Mouse (Mus musculus) large intestine, adult 2 months (tissue): ENCODE results near the gene Insc. TPM values are rescaled to one million over a fixed set of nuclear protein-coding genes. Genes with fewer than 3 reads are reported as not detected.
"Not testable (repeated sequence)": the region's sequence is repeated elsewhere in the genome, so short reads cannot be mapped to it uniquely, and the experiment has no call there.

Experiments used
- DNase-seq: peaks from one replicate; pipeline ENCODE4 v3.0.0-alpha.2; 2012; ENCODE audit warnings: low read depth, low spot score
- WGBS: fragments of 180-500 bp; shearing (Covaris S2); methylation state at CpG from one replicate; pipeline ENCODE4 v1.1.7; 2018; 5-methylcytosine and 5-hydroxymethylcytosine counted together
- polyA plus RNA-seq: library from polyadenylated mRNA; depleted of rRNA; stranded (reverse); fragments of >200 nt; gene quantifications from 2 replicates; pipeline ENCODE4 v1.2.3, GENCODE M21; 2012; rRNA removed

The Insc gene
- 3.0 and 3.1 TPM in 2 replicates for polyA plus RNA-seq

- no peak for DNase-seq
- WGBS = 76% methylated on average over 5 of the region's 5 CpGs
Observed at GRCm38 (mm10) chr7:114743022-114743780, at the start of gene Insc. Gene Insc (plus strand): TSS chr7:114743694.

- no peak for DNase-seq
- WGBS = 7% methylated on average over 2 of the region's 2 CpGs
Observed at GRCm38 (mm10) chr7:114700871-114701270, 42.6 kb upstream of the Insc start.

DNA sequence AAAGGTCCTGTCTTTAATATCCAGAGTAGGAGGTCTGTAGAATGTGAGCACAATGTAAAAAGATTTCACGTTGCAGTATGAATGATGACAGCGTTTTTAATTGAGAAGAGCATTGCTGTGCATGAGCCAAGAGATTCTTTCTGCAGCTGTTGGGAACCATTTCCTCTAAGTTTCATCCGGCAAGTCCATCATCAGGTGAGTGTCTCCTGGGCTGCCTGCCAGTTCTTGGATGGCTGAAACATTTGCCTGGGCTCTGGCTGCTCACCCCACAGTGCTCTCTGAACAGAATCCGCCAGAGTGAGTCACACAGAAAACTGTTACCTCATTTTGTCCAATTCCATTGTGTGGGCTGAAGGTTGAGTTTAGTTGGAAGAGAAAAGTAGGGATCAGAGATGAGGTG, 36.8 kb upstream of the Insc start:
- no peak for DNase-seq
- 48% methylated on average over 4 of the region's 4 CpGs for WGBS

DNA sequence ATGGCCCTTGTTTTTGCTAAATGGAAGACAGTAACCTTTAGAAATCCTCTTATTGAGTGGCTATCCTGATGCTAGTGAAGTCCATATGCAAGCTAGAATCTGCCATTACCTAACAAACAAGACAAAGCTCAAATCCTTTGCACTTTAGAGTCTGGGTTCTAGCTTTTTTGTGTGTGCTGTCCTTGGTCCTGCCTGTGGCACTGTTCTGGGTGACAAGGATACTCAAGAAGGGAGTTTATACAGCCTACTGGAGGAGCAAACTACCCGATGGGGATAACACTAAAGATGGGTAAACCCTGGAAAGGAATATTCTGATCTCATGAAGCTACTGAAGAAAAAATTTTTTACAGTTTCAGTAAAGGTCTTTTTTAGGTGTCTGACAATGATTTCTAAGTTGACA, 36.1 kb upstream of the Insc start:
- DNase-seq = no peak
- WGBS = 68% methylated on average over 1 of the region's 1 CpGs

DNA sequence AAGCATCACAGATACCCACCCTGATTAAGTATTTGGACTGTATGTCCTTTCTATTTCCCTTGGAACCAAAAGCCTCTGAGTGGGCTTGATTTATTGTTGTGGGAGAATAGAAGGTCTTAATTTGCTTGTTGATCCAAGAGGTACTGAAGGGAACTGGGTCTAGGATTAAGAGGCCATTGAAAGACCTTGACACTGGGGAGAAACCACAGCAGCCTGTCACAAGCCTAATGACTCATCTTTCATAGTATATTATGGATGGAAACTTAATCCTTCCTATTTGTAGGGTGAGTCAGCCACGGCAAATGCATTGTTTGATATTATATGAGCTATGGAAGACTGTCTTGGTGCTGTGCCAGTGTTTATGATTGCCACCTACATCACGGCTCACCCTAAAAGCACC, 33.1 kb upstream of the Insc start:
- DNase-seq = no peak
- WGBS = 18% methylated on average over 2 of the region's 2 CpGs

DNA sequence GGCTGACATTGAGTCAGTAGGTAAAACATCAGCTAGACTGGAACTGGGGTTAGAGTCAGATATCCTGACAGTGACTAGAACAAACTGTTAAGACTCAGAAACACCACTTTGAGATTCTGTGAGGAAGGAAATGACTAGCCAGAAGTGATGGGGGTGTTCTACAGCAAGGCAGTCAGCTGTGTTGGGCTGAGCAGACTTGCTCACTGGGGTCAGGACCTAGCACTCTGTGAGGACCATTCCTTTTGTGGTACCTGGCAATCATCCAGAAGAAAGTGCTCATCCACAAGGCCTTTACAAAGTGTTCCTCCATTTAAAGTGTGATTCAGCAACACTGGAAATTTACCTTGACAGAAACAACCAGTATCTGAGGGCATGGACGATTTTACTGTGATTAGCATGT, 31.0 kb upstream of the Insc start:
- WGBS = 51% methylated on average over 1 of the region's 1 CpGs
- DNase-seq = no peak

DNA sequence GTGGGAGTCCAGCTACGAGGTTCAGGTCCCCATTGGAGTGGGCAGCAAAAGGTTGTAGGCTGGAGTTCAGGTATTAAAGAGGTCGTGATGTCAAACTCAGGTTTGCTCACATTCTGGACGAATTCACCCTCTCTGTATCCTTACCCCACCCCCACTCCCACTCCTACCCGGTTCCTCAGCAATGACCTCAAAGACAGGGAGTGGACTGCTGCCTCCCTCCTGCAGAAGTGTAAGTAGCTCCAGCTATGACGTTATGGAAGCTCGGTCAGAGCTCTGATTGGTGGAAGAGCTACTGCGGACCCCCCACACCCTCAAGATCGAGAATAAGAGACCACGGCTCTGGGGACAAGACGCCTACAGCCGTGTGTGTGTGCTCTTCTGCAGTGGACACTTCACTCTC, 25.2 kb upstream of the Insc start, which contains the start of gene Calcb:
TSS of gene Calcb (plus strand) at position 344 of the 400 bp plus-strand sequence.
- WGBS = 7% methylated on average over 11 of the region's 11 CpGs
- DNase-seq = no peak

GRCm38 (mm10) chr7:114719381-114720131, 23.9 kb upstream of the Insc start:
- WGBS = 7% methylated on average over 17 of the region's 17 CpGs
- no peak for DNase-seq

- 64% methylated on average over 4 of the region's 4 CpGs for WGBS
- not testable (repeated sequence) for DNase-seq
Observed at GRCm38 (mm10) chr7:114729696-114730095, 13.8 kb upstream of the Insc start.

- no peak for DNase-seq
- 27% methylated on average over 6 of the region's 6 CpGs for WGBS
Observed at GRCm38 (mm10) chr7:114731175-114731574, 12.3 kb upstream of the Insc start.

DNA sequence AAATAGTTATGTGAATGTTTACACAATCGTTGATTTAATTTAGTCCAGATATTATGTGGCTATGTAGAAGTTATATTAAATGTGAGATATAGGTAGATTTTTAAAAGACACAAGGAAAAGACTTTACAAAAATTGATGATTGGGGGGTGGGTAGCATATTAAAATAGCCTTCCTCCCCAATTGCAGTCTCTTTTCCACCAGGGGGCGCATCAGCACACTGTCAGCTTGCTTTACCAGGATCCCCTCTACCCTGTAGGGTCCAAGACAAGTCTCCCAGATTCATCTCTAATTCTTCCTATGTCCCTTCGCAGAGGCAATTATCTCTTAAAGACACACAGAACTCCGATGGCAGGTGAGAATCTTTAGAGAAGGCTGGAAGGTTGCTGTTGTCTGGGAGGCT, 11.8 kb upstream of the Insc start:
- not testable (repeated sequence) for DNase-seq
- WGBS = 27% methylated on average over 4 of the region's 4 CpGs

DNA sequence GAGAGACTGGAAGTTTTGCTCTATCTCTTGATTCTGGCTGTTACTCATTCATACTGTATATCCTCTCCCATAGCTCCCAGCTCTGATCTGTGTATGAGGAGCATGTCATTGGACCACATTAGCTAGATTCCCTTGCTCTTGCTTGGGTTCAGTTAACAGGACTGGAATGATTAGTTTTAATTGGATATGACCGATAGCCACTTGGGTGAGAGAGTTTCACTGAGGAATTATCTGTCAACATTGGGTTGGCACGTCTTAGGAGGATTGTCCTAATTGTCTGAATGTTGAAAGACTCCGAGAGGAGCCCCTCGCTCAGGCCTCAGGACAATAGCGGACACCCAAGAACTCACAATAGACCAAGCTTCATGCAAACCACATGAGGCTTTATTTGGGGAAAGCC, 7.2 kb upstream of the Insc start:
- DNase-seq = no peak
- 49% methylated on average over 5 of the region's 5 CpGs for WGBS

- no peak for DNase-seq
Observed at GRCm38 (mm10) chr7:114738166-114738565, 5.3 kb upstream of the Insc start.

GRCm38 (mm10) chr7:114740360-114741165, 2.9 kb upstream of the Insc start:
- no peak for DNase-seq

DNA sequence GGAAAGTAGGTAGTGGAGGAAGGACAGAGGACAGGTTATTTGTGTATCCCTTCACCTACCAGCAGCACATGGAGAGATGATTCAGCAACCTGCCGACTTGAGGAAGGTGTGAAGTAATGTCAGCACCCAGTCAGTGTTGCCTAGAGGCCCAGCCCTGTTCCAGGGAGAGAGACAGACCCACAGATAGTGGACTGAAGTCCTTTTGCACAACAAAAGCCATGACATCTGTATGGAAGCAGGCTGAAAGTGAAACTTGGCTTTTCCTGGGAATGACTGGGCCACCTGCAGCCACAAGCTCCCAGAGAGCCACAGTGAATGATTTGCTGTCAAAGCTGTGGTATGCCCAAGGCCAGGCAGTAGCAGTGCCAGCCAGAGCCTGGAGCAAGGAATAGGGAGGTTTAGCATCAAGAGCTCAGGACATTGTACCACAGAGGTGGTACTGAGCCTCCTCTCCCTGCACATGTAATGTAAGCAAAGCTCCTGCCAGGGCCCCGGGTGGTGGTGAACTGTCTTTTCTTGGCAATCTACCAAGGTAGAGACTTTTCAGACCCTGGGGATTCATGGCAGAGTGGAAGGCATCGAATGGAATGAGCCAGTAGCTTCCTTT, 1.2 kb downstream of the Insc start:
- WGBS = 43% methylated on average over 3 of the region's 3 CpGs
- DNase-seq = no peak

More at GRCm38 (mm10) chr7:114740360-114741165, 2.9 kb upstream of the Insc start:
- 44% methylated on average over 6 of the region's 6 CpGs for WGBS

- DNase-seq = no peak
- WGBS = 9% methylated on average over 34 of the region's 34 CpGs
Observed at GRCm38 (mm10) chr7:114745481-114746271, 2.2 kb downstream of the Insc start.

DNA sequence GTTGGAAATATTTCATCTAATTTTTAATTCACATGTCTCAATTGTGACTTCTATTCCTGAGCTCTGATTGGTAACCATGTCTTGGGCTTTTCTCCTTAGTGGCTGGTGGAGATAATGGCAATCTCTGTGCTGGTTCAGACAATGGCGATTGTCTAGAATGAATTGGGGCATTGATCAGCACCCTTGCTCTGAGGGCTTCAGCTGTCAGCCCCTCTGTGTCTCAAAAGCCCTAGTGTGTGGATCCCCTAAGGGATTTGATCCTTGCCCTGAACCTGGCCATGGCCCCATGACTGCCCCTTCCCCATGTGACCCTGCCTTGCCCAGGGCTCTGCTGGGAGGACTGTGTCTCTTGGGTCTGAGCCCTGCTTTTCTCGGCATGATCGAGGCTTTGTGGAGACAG, 4.1 kb downstream of the Insc start:
- 83% methylated on average over 3 of the region's 3 CpGs for WGBS
- no peak for DNase-seq

DNA sequence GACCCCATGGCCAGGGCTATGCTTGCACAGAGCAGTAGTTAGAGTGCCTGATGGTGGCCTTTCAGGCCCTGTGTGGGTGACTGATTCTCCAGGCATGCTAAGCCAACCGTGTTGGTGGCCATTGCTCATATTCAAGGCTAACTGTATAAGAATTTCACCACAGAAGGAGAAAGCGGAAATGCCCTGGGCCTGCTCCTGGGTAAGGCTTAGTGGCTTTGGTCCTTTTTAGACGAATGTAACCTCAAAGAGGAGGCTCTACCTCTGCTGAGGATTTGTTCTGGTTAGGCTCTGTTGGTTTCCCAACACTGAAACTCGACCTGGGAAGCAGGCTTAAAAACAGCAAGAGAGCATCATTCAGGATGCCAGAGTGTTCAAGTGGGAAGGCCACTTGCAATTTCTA, 4.7 kb downstream of the Insc start:
- DNase-seq = no peak
- 66% methylated on average over 4 of the region's 4 CpGs for WGBS

- no peak for DNase-seq
- 91% methylated on average over 2 of the region's 2 CpGs for WGBS
Observed at GRCm38 (mm10) chr7:114753471-114753870, 10.0 kb downstream of the Insc start.
